In genomic region chr2:20284425-20284824, GRCm38 (mm10) we compare ENCODE assay signal across 16 mouse cellular contexts.
"Had no signal": no experiment of that assay in that cellular context is flagged by ENCODE, and none has a peak within 500 bp of the region (broad histone marks: within the 10 kb centered on the region; RNA-seq: fewer than 3 reads in every experiment).

No protein-coding gene starts in this region.

- DNase-seq: kidney, postnatal 25 days; layer of hippocampus, adult 9-11 months; layer of hippocampus, postnatal 36 days; liver; liver, embryonic 13.5 days; liver, postnatal 0 days; retina, postnatal 1 day; right cerebral cortex, postnatal 4 days; spleen, adult 18-20 months; thymus, postnatal 14 days had no signal

- H3K36me3 ChIP-seq: limb, embryonic 12.5 days; liver, embryonic 13.5 days; lung, embryonic 15.5 days; midbrain, embryonic 12.5 days; neural tube, embryonic 13.5 days; stomach, embryonic 15.5 days had no signal

- H3K4me2 ChIP-seq: limb, embryonic 12.5 days; liver, embryonic 13.5 days; lung, embryonic 15.5 days; midbrain, embryonic 12.5 days; neural tube, embryonic 13.5 days; stomach, embryonic 15.5 days had no signal

- H3K9me3 ChIP-seq: limb, embryonic 12.5 days; liver, embryonic 13.5 days; lung, embryonic 15.5 days; midbrain, embryonic 12.5 days; neural tube, embryonic 13.5 days; stomach, embryonic 15.5 days had no signal

- H3K4me1 ChIP-seq: limb, embryonic 12.5 days; liver, embryonic 13.5 days; lung, embryonic 15.5 days; midbrain, embryonic 12.5 days; neural tube, embryonic 13.5 days; stomach, embryonic 15.5 days had no signal

- H3K27me3 ChIP-seq: limb, embryonic 12.5 days; liver, embryonic 13.5 days; lung, embryonic 15.5 days; midbrain, embryonic 12.5 days; neural tube, embryonic 13.5 days; stomach, embryonic 15.5 days had no signal

- H3K27ac ChIP-seq: limb, embryonic 12.5 days; liver, embryonic 13.5 days; lung, embryonic 15.5 days; midbrain, embryonic 12.5 days; neural tube, embryonic 13.5 days; stomach, embryonic 15.5 days had no signal

- H3K9ac ChIP-seq: limb, embryonic 12.5 days; liver, embryonic 13.5 days; liver, postnatal 0 days; lung, embryonic 15.5 days; midbrain, embryonic 12.5 days; neural tube, embryonic 13.5 days; stomach, embryonic 15.5 days had no signal

- ATAC-seq: liver, postnatal 0 days; midbrain, embryonic 16.5 days had no signal

- H3K4me3 ChIP-seq: limb, embryonic 12.5 days; liver, embryonic 13.5 days; lung, embryonic 15.5 days; midbrain, embryonic 12.5 days; neural tube, embryonic 13.5 days; stomach, embryonic 15.5 days had no signal
